Mouse (Mus musculus) heart, embryonic 16.5 days (tissue): ENCODE results near the gene Pbx1. TPM values are rescaled to one million over a fixed set of nuclear protein-coding genes. Genes with fewer than 3 reads are reported as not detected.

Experiments used
- ATAC-seq: fragments of 200-750 bp; cut with Nextera tagmentation; replicated peaks from 2 replicates; pipeline ENCODE4 v1.8.0; 2017; ENCODE audit warnings: moderate number of reproducible peaks; ENCODE audit not compliant: insufficient read depth, low FRiP score; ENCODE audit errors: extremely low read depth
- H3K27ac ChIP-seq: fragments of 300-500 bp; sonication (generic); 2 replicates; pipeline ENCODE4 v1.5.1; 2014; ENCODE audit warnings: mild to moderate bottlenecking, low read length, control low read depth, moderate library complexity
- H3K27me3 ChIP-seq: fragments of 300-500 bp; sonication (generic); 2 replicates; pipeline ENCODE4 v1.6.1; 2014; ENCODE audit warnings: low read length, mixed read lengths; ENCODE audit not compliant: control insufficient read depth, insufficient read depth
- H3K36me3 ChIP-seq: fragments of 300-500 bp; sonication (generic); 2 replicates; pipeline ENCODE4 v1.6.1; 2014; ENCODE audit not compliant: control insufficient read depth, insufficient read depth
- H3K4me1 ChIP-seq: fragments of 300-500 bp; sonication (generic); 2 replicates; pipeline ENCODE4 v1.6.1; 2014; ENCODE audit warnings: low read length, mixed read lengths; ENCODE audit not compliant: control insufficient read depth, insufficient read depth
- H3K4me2 ChIP-seq: fragments of 300-500 bp; sonication (generic); 2 replicates; pipeline ENCODE4 v1.6.1; 2014; ENCODE audit warnings: low read depth, mild to moderate bottlenecking, control low read depth, low read length
- H3K4me3 ChIP-seq: fragments of 300-500 bp; sonication (generic); 2 replicates; pipeline ENCODE4 v1.5.1; 2014; ENCODE audit warnings: mild to moderate bottlenecking, control low read depth, low read length
- H3K9ac ChIP-seq: fragments of 300-500 bp; sonication (generic); 2 replicates; pipeline ENCODE4 v1.6.1; 2014; ENCODE audit warnings: low read length, control low read depth
- H3K9me3 ChIP-seq: fragments of 300-500 bp; sonication (generic); replicated peaks from 2 replicates; pipeline ENCODE4 v1.6.1; 2016; ENCODE audit warnings: low read length; ENCODE audit not compliant: control insufficient read depth
- WGBS: fragments of 180-500 bp; shearing (Covaris S2); extraction: QIAGEN DNeasy Blood & Tissue Kit; methylation state at CpG from one replicate; pipeline ENCODE4 v1.1.7; 2014; 5-methylcytosine and 5-hydroxymethylcytosine counted together
- polyA plus RNA-seq: library from polyadenylated mRNA; unstranded; fragments of >200 nt; fragmentation: Nextera tagmentation; extraction: Ambion mirVana; gene quantifications from 2 replicates; pipeline ENCODE4 v1.2.1, GENCODE M21; 2015

The Pbx1 gene
- polyA plus RNA-seq, 1 experiment from 2014 or later = 18.0 TPM

- Histone ChIP-seq H3K27me3 (no peaks in the 10 kb centered on the region), H3K9ac (no peak overlapping the region), H3K36me3 (peaks cover 8% of the 10 kb centered on the region), H3K4me1 (peaks cover 22% of the 10 kb centered on the region), H3K9me3 (no peaks in the 10 kb centered on the region), H3K4me2 (no peak overlapping the region), H3K27ac (peak overlapping the region; percentile 47), H3K4me3 (no peak overlapping the region)
- 61% methylated on average over 10 of the region's 10 CpGs for WGBS
- ATAC-seq = no peak
Measured at GRCm38 (mm10) chr1:168169052-168169779, 262.9 kb downstream of the Pbx1 start.

DNA sequence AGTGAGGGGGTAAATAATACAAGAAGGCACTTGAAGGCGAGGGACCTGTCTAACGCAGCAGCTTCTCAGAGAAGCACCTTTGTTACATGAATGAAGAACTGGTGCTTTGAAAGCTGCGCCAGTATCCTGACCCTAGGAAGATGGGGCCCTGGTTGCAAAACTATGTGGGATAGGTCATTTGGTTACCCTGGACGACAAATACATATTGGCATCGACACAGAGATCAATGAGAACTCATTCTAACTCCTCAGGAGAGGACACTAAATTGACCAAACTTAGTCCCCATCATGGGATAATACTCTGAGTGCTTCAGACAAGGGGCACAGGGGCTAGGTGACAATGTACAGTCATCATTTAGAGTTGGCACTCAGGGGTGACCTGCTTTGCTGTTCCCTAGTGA lies 264.3 kb downstream of the Pbx1 start:
- H3K4me2 ChIP-seq = no peak overlapping the region
- no peak for ATAC-seq
- H3K9me3 ChIP-seq = no peaks in the 10 kb centered on the region
- no peak overlapping the region for H3K27ac ChIP-seq
- H3K27me3 ChIP-seq = no peaks in the 10 kb centered on the region
- no peak overlapping the region for H3K4me3 ChIP-seq
- H3K36me3 ChIP-seq = no peaks in the 10 kb centered on the region; the same call in 1 of the 2 replicates
- no peak overlapping the region for H3K9ac ChIP-seq
- 92% methylated on average over 5 of the region's 5 CpGs for WGBS
- peaks cover 26% of the 10 kb centered on the region for H3K4me1 ChIP-seq

DNA sequence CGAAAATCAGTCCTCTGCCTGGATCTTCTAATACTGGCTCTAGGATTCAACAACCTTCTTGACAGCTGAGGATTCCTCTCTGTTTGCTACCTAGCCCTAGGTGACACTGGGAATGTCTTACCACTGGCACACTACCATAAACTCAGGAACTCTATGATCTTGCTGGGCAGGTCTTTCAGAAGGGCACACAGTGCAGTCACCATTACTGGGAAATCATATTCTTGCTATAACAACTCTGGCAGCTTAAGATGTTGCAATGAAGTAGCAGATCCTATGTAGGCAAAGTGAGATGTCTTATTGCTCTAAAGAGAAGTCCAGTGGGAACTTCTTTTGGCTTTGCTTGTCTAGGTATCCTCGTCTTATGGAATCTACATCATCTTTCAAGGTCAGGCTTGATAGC lies 265.2 kb downstream of the Pbx1 start:
- H3K36me3 ChIP-seq = no peaks in the 10 kb centered on the region; the same call in 1 of the 2 replicates
- 87% methylated on average over 2 of the region's 2 CpGs for WGBS
- no peak for ATAC-seq

GRCm38 (mm10) chr1:168164945-168165344 lies 267.1 kb downstream of the Pbx1 start:
- H3K4me2 ChIP-seq = no peak overlapping the region
- ATAC-seq = no peak
- peaks cover 25% of the 10 kb centered on the region for H3K4me1 ChIP-seq
- no peaks in the 10 kb centered on the region for H3K27me3 ChIP-seq
- no peaks in the 10 kb centered on the region for H3K9me3 ChIP-seq
- no peak overlapping the region for H3K4me3 ChIP-seq
- H3K27ac ChIP-seq = peak overlapping the region; percentile 30
- H3K9ac ChIP-seq = no peak overlapping the region
- 46% methylated on average over 3 of the region's 3 CpGs for WGBS
- H3K36me3 ChIP-seq = no peaks in the 10 kb centered on the region; the same call in 1 of the 2 replicates

More for the DNA sequence above, 265.2 kb downstream of the Pbx1 start:
- Histone ChIP-seq H3K4me2 (no peak overlapping the region), H3K27ac (no peak overlapping the region), H3K9ac (no peak overlapping the region), H3K4me3 (no peak overlapping the region), H3K27me3 (no peaks in the 10 kb centered on the region), H3K4me1 (peaks cover 26% of the 10 kb centered on the region), H3K9me3 (no peaks in the 10 kb centered on the region)

- no peaks in the 10 kb centered on the region; the same call in none of the 2 replicates for H3K36me3 ChIP-seq
- no peaks in the 10 kb centered on the region for H3K9me3 ChIP-seq
- H3K27ac ChIP-seq = no peak overlapping the region
- no peak overlapping the region for H3K4me3 ChIP-seq
- H3K9ac ChIP-seq = no peak overlapping the region
- WGBS = 79% methylated on average over 23 of the region's 23 CpGs
- H3K27me3 ChIP-seq = no peaks in the 10 kb centered on the region
- no peak for ATAC-seq
- H3K4me2 ChIP-seq = no peak overlapping the region
- peaks cover 18% of the 10 kb centered on the region for H3K4me1 ChIP-seq
Measured at GRCm38 (mm10) chr1:168163521-168164233, 268.4 kb downstream of the Pbx1 start.

- WGBS = 79% methylated on average over 6 of the region's 6 CpGs
- Histone ChIP-seq H3K27ac (no peak overlapping the region), H3K36me3 (no peaks in the 10 kb centered on the region), H3K9me3 (peaks cover 3% of the 10 kb centered on the region; the same call in 1 of the 2 replicates), H3K27me3 (no peaks in the 10 kb centered on the region), H3K4me3 (no peak overlapping the region), H3K4me2 (no peak overlapping the region), H3K4me1 (no peaks in the 10 kb centered on the region), H3K9ac (no peak overlapping the region)
- no peak for ATAC-seq
Measured at GRCm38 (mm10) chr1:168139138-168139682, 292.9 kb downstream of the Pbx1 start.

GRCm38 (mm10) chr1:168138669-168139068 lies 293.4 kb downstream of the Pbx1 start:
- 93% methylated on average over 4 of the region's 4 CpGs for WGBS
- no peak overlapping the region for H3K4me2 ChIP-seq
- peaks cover 3% of the 10 kb centered on the region; the same call in 1 of the 2 replicates for H3K9me3 ChIP-seq
- H3K4me3 ChIP-seq = no peak overlapping the region
- H3K36me3 ChIP-seq = no peaks in the 10 kb centered on the region
- no peak overlapping the region for H3K27ac ChIP-seq
- H3K27me3 ChIP-seq = no peaks in the 10 kb centered on the region
- ATAC-seq = no peak
- no peak overlapping the region for H3K9ac ChIP-seq
- H3K4me1 ChIP-seq = no peaks in the 10 kb centered on the region

DNA sequence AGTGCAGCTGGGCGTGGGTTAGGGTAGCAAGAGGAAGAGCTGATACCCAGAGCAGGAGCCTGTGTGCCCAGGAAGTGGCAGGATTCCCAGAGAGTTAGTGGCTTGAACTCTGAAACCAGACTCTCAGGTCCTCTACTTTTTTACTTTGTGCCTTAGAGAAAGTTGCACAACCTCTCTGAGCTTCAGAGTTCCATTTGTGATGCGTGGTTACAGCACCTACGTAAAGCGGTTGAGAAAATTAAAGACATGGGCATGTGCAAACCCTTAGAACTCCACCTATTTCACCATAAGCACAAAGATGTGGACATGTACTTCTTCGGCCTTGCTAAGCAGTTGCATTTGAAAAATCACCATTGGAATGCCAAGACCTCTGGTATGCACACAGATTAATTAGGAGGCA lies 294.2 kb downstream of the Pbx1 start:
- H3K4me2 ChIP-seq = no peak overlapping the region
- 87% methylated on average over 5 of the region's 5 CpGs for WGBS

GRCm38 (mm10) chr1:168135545-168135944 lies 296.5 kb downstream of the Pbx1 start:
- no peak overlapping the region for H3K4me2 ChIP-seq
- no peaks in the 10 kb centered on the region for H3K4me1 ChIP-seq
- H3K9ac ChIP-seq = no peak overlapping the region
- 73% methylated on average over 7 of the region's 7 CpGs for WGBS
- H3K36me3 ChIP-seq = no peaks in the 10 kb centered on the region
- ATAC-seq = no peak
- no peaks in the 10 kb centered on the region for H3K27me3 ChIP-seq
- no peaks in the 10 kb centered on the region for H3K9me3 ChIP-seq
- H3K4me3 ChIP-seq = no peak overlapping the region
- H3K27ac ChIP-seq = no peak overlapping the region

More for the DNA sequence above, 294.2 kb downstream of the Pbx1 start:
- H3K36me3 ChIP-seq = no peaks in the 10 kb centered on the region
- no peak for ATAC-seq
- no peak overlapping the region for H3K27ac ChIP-seq
- no peak overlapping the region for H3K4me3 ChIP-seq
- no peak overlapping the region for H3K9ac ChIP-seq
- H3K9me3 ChIP-seq = no peaks in the 10 kb centered on the region
- no peaks in the 10 kb centered on the region for H3K27me3 ChIP-seq
- H3K4me1 ChIP-seq = no peaks in the 10 kb centered on the region
